Mouse (Mus musculus): ENCODE results near the gene Smn1. TPM values are rescaled to one million over a fixed set of nuclear protein-coding genes. Genes with fewer than 3 reads are reported as not detected.

Smn1 gene
- total RNA-seq, 1 experiment from 2014 or later = 52.2 TPM

Other genes with a start within 250 kb of the Smn1 start
- gene Cartpt, start 223.8 kb upstream of the Smn1 start, total RNA-seq (2017) = not detected in 2 replicates
- 24.2 and 29.8 TPM in 2 replicates for gene Mccc2, start 109.2 kb upstream of the Smn1 start, total RNA-seq (2017)
- 66.5 and 72.8 TPM in 2 replicates for gene Bdp1, start 20.8 kb upstream of the Smn1 start, total RNA-seq (2017)
- 71.2 and 153 TPM in 2 replicates for gene Serf1, start 16.8 kb upstream of the Smn1 start, total RNA-seq (2017)
- 7.0 and 8.7 TPM in 2 replicates for gene Naip2, start 77.2 kb downstream of the Smn1 start, total RNA-seq (2017)
- gene Naip5, start 121.5 kb downstream of the Smn1 start, total RNA-seq (2017) = 10.0 and 11.7 TPM in 2 replicates
- gene Naip6, start 192.8 kb downstream of the Smn1 start, total RNA-seq (2017) = 3.0 and 6.2 TPM in 2 replicates